Mouse (Mus musculus) spleen, postnatal 36 days (tissue): ENCODE data around the gene Aqr.
"Not testable (repeated sequence)": the region's sequence is repeated elsewhere in the genome, so short reads cannot be mapped to it uniquely, and the experiment has no call there.

Source experiments
- DNase-seq, 2 experiments: peaks; one replicate each; pipeline ENCODE4 v3.0.0; 2022; ENCODE audit warnings: low spot score in 2 of 2, mixed read lengths in 1 of 2

Aqr gene

DNA sequence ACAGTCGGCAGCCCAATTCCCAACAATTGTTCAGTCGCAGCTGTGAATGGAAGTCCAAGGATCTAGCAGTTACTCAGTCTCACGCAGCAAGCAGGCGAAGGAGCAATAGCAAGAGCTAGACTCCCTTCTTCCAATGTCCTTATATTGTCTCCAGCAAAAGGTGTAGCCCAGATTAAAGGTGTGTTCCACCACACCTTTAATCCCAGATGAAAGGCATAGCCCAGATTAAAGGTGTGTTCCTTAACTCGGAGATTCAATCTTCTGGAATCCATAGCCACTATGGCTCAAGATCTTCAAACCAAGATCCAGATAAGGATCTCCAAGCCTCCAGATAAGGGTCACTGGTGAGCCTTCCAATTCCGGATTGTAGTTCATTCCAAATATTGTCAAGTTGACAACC, at the start of gene Aqr:
Gene Aqr (minus strand): TSS at position 101 of the 400 bp plus-strand sequence.
- not testable (repeated sequence) for DNase-seq

- no peak for DNase-seq
Measured at GRCm38 (mm10) chr2:114236566-114236965, 49.7 kb upstream of the Aqr start.

- DNase-seq = no peak
Measured at GRCm38 (mm10) chr2:114235584-114235983, 48.8 kb upstream of the Aqr start.

GRCm38 (mm10) chr2:114231248-114231647, 44.4 kb upstream of the Aqr start:
- no peak for DNase-seq

DNA sequence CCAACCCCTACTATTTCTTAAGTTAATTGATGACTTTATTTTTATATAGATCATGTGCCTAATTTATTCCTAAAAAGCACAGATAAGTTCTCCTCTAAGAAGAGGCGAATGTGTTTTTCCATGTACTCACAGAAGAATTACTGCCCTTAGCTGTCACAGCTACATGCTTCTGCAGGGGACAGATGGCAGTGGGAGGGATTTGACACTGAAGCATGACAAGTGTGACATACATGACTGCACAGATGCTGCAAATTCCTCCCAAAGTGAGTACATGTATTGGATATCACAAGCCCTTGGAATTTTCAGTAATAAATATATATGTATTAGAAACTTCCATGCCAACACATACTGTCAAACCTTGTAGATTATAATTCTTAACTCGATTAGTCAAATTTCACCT, 41.8 kb upstream of the Aqr start:
- DNase-seq = no peak

DNA sequence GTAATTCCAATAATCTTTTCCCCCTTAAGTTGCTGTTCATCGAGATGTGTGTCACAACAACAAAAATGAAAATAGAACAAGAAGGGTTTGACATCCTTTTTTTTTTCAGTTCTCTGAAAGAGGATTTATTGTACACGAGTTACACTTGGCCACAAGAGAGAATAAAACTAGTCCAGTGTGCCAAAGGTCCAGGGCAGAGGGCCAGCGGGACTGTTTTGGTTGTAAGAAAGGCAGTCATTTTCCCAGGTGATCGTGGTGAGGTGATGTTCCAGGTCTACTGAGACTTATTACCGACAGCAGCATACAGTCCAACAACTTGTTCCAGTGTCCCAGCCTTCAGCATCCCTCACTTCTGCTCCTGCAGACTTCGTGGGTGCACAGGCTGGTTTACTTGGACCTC, 18.2 kb upstream of the Aqr start:
- DNase-seq = no peak

DNA sequence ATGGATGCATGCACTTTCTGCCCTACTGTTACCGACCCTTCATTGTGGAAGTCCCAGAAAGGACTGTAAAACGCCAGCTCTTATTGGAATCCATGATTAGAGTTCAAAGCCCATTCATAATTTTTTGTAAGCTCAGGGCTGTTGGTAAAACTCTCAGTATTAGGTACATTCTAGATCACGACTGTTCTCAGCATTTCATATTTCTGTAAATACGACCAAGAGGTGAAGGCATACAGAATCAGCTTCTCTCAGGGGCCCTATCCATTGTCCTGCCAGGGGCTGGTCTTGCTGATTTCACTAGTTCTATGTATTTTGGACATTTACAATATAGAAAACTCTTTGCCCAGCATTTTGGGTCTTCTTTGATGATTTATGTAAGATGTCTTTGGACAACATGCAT, 14.8 kb upstream of the Aqr start:
- DNase-seq = no peak

- peak; percentile 52 to 56 for DNase-seq
Measured at GRCm38 (mm10) chr2:114200932-114201559, 14.2 kb upstream of the Aqr start, which contains the start of gene Zfp770. TSS of gene Zfp770 (minus strand) at chr2:114201469.

DNA sequence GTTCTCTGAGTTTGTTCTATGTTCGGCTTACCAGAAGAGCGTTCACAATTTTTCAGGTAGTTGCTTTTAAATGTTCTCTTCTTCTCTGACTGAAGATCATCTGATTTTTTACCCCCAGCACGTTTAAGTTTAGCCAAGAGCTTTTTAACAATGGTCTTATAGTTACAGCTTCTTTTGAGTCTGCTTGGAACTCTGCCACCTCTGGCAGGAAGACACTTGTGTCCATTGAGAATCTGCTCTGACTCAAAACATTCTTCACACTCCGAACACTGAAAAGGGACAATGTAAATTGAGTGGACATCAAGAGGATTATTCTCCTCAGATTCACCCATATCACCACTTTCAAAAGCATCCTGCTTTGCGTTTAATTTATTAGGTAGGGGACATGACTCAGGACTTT, 9.6 kb upstream of the Aqr start:
- no peak for DNase-seq

DNA sequence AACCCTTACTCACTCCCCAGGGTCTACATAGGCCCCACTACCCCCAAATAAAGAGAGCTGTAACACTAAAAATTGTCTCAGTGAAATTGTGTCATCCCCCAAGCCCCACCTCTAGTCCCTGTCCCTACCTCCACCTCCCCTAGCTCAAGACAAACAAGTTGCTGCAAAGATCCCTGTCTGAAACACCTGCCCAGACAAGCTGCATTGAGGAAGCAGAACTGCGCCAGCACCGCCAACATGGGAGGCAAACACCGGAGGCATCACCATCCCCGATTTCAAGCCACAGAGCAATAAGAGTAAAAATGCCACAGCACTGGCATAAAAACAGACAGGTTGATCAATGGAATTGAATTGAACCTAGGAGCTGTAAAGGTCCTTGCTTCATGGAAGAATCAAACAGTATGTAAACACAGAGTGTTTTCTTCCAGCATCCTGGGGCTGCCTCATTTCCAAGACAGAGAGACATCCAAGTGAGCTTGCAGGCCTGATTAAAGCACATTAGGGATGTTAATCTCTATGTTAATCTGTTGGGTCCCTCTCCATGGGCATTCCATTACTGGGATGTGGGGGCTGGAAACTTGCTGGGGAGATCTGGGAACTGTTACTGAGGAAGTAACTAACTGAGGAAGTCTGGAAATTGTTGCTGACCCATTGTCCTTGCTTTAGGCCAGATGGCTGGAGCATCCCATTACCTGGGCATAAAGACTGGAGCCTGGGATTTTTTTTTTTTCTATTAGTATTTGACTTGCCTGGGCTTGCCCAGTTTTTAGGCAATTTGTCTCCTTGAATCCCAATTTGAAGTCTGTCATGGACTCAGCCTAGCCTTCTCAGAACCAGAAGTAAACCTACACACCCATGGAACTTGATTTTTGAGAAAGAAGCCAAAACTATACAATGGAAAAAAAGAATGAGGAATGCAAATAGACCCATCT, 8.8 kb downstream of the Aqr start:
- no peak for DNase-seq

GRCm38 (mm10) chr2:114174651-114175484, 12.0 kb downstream of the Aqr start:
- DNase-seq = peak; percentile 83 to 87

DNA sequence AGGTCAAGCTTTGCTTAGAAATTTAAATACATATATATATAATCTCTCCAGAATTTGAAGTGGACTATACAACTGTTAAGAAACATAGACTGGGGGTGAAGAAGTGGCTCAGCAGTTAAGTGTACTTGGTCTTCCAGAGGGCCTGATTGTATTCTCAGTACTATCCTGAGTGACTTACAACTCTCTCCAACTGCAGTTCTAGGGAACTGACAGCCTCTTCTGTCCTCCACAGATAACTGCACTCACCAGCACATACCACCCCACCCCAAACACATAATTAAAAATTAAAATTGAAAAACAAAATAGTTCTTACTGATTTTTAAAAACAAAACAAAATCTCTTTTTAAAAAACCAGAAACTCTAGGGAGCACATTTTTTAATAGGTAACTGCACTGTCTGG, 13.6 kb downstream of the Aqr start:
- no peak for DNase-seq

- DNase-seq = no peak
Measured at GRCm38 (mm10) chr2:114167837-114168236, 19.0 kb downstream of the Aqr start.

DNA sequence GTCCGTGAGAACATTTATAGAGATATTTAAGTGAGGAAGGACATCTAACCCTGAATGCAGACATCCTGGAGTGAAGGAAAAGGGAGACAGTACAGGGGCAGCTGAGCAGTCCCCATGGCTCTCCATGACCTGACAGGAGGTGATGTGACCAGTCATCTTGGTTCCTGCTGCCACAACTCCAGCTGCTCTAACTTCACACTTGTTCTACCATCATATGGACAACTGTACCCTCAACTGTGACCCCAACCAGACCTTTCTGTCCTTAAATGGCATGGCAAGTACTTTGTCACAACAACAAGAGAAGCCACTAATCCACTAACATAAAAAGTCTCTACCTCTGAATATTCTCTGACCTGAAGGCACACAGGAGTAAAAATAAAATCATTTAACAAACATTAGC, 24.8 kb downstream of the Aqr start:
- no peak for DNase-seq

DNA sequence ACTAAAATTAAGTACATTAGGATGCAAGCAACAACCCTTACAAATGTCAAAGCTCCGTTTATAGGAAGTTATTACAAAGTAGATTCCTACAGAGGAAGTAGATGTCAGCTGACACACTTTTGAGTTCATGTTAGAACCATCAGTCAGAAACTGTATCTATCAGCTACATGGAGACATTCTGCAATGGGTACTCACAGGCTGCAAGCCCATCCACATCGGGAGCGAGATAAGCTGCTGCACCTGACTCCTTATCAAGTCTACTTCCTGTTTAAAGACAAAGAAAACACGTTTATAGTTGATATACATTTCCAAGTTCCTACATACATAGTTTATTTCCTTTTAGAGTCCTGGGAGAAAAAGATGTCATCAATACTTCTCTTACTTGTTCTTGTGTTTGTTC, 29.5 kb downstream of the Aqr start:
- DNase-seq = no peak

GRCm38 (mm10) chr2:114156639-114157038, 30.2 kb downstream of the Aqr start:
- DNase-seq = no peak

- no peak for DNase-seq
Measured at GRCm38 (mm10) chr2:114153247-114153646, 33.6 kb downstream of the Aqr start.

DNA sequence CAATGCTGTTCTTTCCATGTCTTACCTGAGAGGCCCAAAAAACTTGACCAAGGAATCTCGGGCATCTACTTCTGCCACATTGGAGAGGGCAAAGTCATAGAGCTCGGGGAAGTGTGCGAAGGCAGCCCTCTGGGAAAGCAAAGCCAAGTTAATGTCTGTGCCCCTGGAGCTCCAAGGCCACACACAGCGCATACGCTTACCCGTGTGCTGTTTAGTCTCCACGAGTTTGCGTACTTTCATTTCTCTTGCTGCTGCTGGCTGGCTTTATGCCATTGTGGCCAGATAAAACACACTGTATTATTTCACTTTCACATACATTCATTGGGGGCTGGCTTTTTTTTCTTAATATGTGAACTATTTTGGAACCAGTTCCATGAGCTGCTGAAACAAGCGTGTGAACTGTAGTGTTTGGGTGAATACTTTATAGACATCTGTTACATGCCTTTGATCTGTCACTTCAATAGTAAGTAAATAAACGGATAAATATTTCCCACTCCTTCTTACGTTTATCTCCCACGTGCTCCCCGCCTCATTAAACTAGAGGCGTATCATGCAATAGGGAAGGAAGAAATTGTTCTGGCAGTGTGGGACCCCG, 39.9 kb downstream of the Aqr start:
- DNase-seq = no peak

- peak; percentile 17 to 31 for DNase-seq
Measured at GRCm38 (mm10) chr2:114145315-114145801, 41.5 kb downstream of the Aqr start.

DNA sequence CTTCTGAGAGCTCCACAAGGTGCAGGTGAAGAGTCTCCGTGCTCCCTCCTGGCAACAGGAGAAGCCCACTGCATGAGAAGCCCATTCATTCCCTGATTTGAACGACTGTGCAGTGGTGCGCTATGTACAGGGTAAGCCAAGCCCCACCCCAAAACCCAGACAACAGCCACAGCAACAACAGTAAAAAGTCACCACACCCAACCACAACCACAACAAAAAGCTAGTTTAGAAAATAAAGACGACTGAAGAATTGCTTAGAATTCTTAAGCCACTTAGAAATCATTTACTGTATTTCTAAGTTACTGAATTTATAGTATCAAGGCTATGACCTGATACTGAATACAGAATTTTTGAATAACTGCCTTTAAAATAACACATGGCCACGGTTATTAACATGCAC, 41.9 kb downstream of the Aqr start:
- DNase-seq = peak; percentile 11 to 29

DNA sequence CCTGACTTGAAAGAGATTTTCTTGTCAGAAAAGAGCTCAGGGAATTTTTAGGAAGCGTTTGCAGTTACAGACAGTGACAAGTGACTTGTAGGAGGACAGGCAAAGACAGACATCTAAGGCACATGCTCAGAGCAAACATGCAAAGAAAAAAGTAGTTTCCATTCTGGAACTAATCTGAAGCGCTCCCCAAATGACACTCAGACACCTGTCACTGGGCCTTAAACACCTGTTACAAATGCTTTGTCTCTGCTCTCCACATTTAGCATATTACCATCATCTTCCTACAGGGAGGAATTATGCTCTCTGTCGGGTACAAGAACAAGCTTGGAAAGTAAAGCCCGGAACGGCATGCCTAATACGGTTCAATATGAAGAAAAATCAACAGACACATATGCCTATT, 43.0 kb downstream of the Aqr start:
- no peak for DNase-seq

- DNase-seq = peak; percentile 17 to 27
Measured at GRCm38 (mm10) chr2:114136755-114137154, 50.1 kb downstream of the Aqr start.
